Mouse (Mus musculus): ENCODE measurements around the gene Cand1. TPM values are rescaled to one million over a fixed set of nuclear protein-coding genes. Genes with fewer than 3 reads are reported as not detected.

Cand1 gene
- 79.4 to 88.2 TPM (median 83.4 TPM) in 4 replicates for total RNA-seq (2023; ENCODE audit: inconsistent age)

DNA sequence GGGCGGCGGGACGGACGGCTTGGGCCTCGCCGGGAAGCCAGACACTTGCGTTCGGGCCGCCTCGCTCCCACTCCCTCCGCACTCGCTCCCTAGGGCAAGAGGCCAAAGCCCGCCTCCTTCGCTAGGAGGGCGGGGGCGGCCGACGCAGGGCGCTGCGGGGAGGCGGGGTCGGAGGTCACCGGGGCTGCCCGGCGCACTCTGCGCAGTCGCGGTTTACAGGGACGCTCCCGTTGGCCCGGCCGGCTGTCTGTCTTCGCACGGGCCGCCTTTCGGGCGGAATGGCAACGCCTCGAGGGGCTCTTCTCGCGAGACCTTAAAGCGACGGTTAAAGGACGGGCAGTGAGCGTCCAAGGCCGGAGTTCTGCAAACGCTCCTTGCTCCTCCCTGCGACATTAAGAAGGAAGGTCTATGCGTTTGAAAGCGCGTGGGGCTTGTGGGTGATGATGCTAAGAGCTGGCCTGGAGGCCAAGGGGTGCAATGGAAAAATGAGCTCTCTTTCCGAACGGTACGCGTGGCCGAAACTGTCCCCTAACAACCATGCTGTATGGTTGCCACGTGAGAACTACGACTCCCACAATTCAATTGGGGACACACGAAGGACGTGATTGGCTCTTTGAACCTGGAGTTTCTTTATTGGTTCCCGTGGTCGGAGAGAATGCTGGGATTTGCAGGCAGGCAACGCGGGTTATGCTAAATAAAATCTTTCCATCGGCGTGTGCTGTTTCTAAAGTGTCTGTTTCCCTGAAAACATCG is at the start of gene Cand1:
TSS of gene Cand1 (minus strand) at position 87 of the 753 bp plus-strand sequence.

Other genes starting within 250 kb of the Cand1 start
- gene Grip1, start 213.8 kb upstream of the Cand1 start, total RNA-seq (2023; ENCODE audit: inconsistent age), result not detected in 4 replicates

Measured in B cell, adult (primary cell).